9 mouse cellular contexts compared by ENCODE assay signal in genomic region chr19:5067867-5068569, GRCm38 (mm10). TPM values are rescaled to one million over a fixed set of nuclear protein-coding genes. Genes with fewer than 3 reads are reported as not detected.
DNase-seq lines count a peak whose midpoint lies in the region; ATAC-seq and TF ChIP-seq lines count a peak whose summit lies in the region.
"Had no signal": no experiment of that assay in that cellular context is flagged by ENCODE, and none has a peak within 500 bp of the region (broad histone marks: within the 10 kb centered on the region; RNA-seq: fewer than 3 reads in every experiment).

TSS of gene Cd248 (plus strand) at chr19:5068078.

- H3K4me1 ChIP-seq in embryonic facial prominence, embryonic 14.5 days (ENCODE audit: control insufficient read depth, insufficient read depth, low read length): peaks cover 45% of the 10 kb centered on the region
- H3K4me1 ChIP-seq in heart, embryonic 13.5 days: peaks cover 75% of the 10 kb centered on the region
- H3K4me1 ChIP-seq in kidney, embryonic 16.5 days (ENCODE audit: insufficient read depth, low read length): peaks cover 58% of the 10 kb centered on the region
- H3K4me1 ChIP-seq in stomach, postnatal 0 days (replicated peaks; ENCODE audit: control insufficient read depth, insufficient read depth): peaks cover 9% of the 10 kb centered on the region; the same call in 1 of the 2 replicates

- no peak for TF ChIP-seq CTCF in layer of hippocampus, adult 2 months (conservative IDR thresholded peaks at IDR 0.05)
- TF ChIP-seq CTCF in stomach, postnatal 0 days (IDR thresholded peaks at IDR 0.05; ENCODE audit: low read depth): no peak

- H3K27ac ChIP-seq in layer of hippocampus, adult 2 months: peak within 1 kb of the TSS; percentile 32; the same call in 1 of the 2 replicates
- peak within 1 kb of the TSS; percentile 88 for H3K27ac ChIP-seq in embryonic facial prominence, embryonic 14.5 days (replicated peaks; ENCODE audit: low read depth, low read length)
- H3K27ac ChIP-seq in heart, embryonic 13.5 days (replicated peaks): peak within 1 kb of the TSS; percentile 66
- H3K27ac ChIP-seq in kidney, embryonic 16.5 days (ENCODE audit: low read length): peak within 1 kb of the TSS; percentile 94
- peak within 1 kb of the TSS; percentile 93 for H3K27ac ChIP-seq in stomach, postnatal 0 days (replicated peaks)

- DNase-seq in layer of hippocampus, adult 2 months (ENCODE audit: low spot score in 2 of 2): no peak
- DNase-seq in layer of hippocampus, adult 9-11 months: no peak
- peak; percentile 96 for DNase-seq in embryonic facial prominence, embryonic 14.5 days (ENCODE audit: low spot score)
- DNase-seq in lung, postnatal 36 days: peak; percentile 67
- peak; percentile 70 for DNase-seq in stomach, postnatal 0 days (ENCODE audit: low spot score)
- DNase-seq in frontal cortex, postnatal 14 days (ENCODE audit: low spot score in 2 of 2): no peak

- peak within 1 kb of the TSS; percentile 77 for H3K4me2 ChIP-seq in embryonic facial prominence, embryonic 14.5 days (ENCODE audit: low read depth, low read length)
- peak within 1 kb of the TSS; percentile 84 for H3K4me2 ChIP-seq in heart, embryonic 13.5 days
- peak within 1 kb of the TSS; percentile 77 for H3K4me2 ChIP-seq in kidney, embryonic 16.5 days (replicated peaks; ENCODE audit: low read depth, low read length)
- peak within 1 kb of the TSS; percentile 73 for H3K4me2 ChIP-seq in stomach, postnatal 0 days (replicated peaks; ENCODE audit: low read depth)

- peak; percentile 56 for ATAC-seq in embryonic facial prominence, embryonic 14.5 days (ENCODE audit: low read depth)
- ATAC-seq in heart, embryonic 13.5 days (ENCODE audit: extremely low read depth, insufficient number of reproducible peaks, low FRiP score, low TSS enrichment): peak; percentile 51
- ATAC-seq in kidney, embryonic 16.5 days (ENCODE audit: low FRiP score, low TSS enrichment): peak; percentile 64
- ATAC-seq in stomach, postnatal 0 days (ENCODE audit: low FRiP score, low TSS enrichment): peak; percentile 46; the same call in 1 of the 2 replicates
- ATAC-seq: Patski had no signal

- peak within 1 kb of the TSS; percentile 51 for H3K4me3 ChIP-seq in layer of hippocampus, adult 2 months
- H3K4me3 ChIP-seq in embryonic facial prominence, embryonic 14.5 days (ENCODE audit: low read depth, low read length): peak within 1 kb of the TSS; percentile 60
- peak within 1 kb of the TSS; percentile 62 for H3K4me3 ChIP-seq in heart, embryonic 13.5 days
- peak within 1 kb of the TSS; percentile 62 for H3K4me3 ChIP-seq in kidney, embryonic 16.5 days (ENCODE audit: low read length)
- H3K4me3 ChIP-seq in stomach, postnatal 0 days (ENCODE audit: low read depth, low read length): peak within 1 kb of the TSS; percentile 60

- H3K9ac ChIP-seq in embryonic facial prominence, embryonic 14.5 days (ENCODE audit: low read depth, low read length): peak within 1 kb of the TSS; percentile 83
- peak within 1 kb of the TSS; percentile 88 for H3K9ac ChIP-seq in heart, embryonic 13.5 days
- peak within 1 kb of the TSS; percentile 78 for H3K9ac ChIP-seq in kidney, embryonic 16.5 days (replicated peaks; ENCODE audit: low read length)
- peak within 1 kb of the TSS; percentile 68 for H3K9ac ChIP-seq in stomach, postnatal 0 days (ENCODE audit: low read length)

- H3K9me3 ChIP-seq in embryonic facial prominence, embryonic 14.5 days (ENCODE audit: control insufficient read depth, low read length): no peaks in the 10 kb centered on the region
- H3K9me3 ChIP-seq in heart, embryonic 13.5 days: no peaks in the 10 kb centered on the region
- H3K9me3 ChIP-seq in kidney, embryonic 16.5 days (ENCODE audit: low read length): no peaks in the 10 kb centered on the region
- no peaks in the 10 kb centered on the region for H3K9me3 ChIP-seq in stomach, postnatal 0 days (ENCODE audit: control insufficient read depth, low read length)

- H3K27me3 ChIP-seq in embryonic facial prominence, embryonic 14.5 days (replicated peaks; ENCODE audit: control insufficient read depth, insufficient read depth, low read length): no peaks in the 10 kb centered on the region; the same call in 1 of the 2 replicates
- peaks cover 33% of the 10 kb centered on the region for H3K27me3 ChIP-seq in heart, embryonic 13.5 days (replicated peaks)
- peaks cover 20% of the 10 kb centered on the region for H3K27me3 ChIP-seq in kidney, embryonic 16.5 days (ENCODE audit: insufficient read depth, low read length)
- H3K27me3 ChIP-seq in stomach, postnatal 0 days (ENCODE audit: control insufficient read depth, insufficient read depth, low read length): no peaks in the 10 kb centered on the region; the same call in 1 of the 2 replicates
- H3K27me3 ChIP-seq: Patski had no signal

- TF ChIP-seq EP300 in stomach, postnatal 0 days (optimal IDR thresholded peaks at IDR 0.05): no peak

- 0% methylated on average over 15 of the region's 56 CpGs for WGBS in embryonic facial prominence, embryonic 14.5 days
- WGBS in heart, embryonic 13.5 days: 2% methylated on average over 43 of the region's 56 CpGs
- 2% methylated on average over 43 of the region's 56 CpGs for WGBS in kidney, embryonic 16.5 days
- 1% methylated on average over 52 of the region's 56 CpGs for WGBS in stomach, postnatal 0 days

- H3K36me3 ChIP-seq in embryonic facial prominence, embryonic 14.5 days (ENCODE audit: control insufficient read depth, insufficient read depth, low read length): no peaks in the 10 kb centered on the region
- no peaks in the 10 kb centered on the region for H3K36me3 ChIP-seq in heart, embryonic 13.5 days
- no peaks in the 10 kb centered on the region for H3K36me3 ChIP-seq in kidney, embryonic 16.5 days (ENCODE audit: insufficient read depth, low read length)
- H3K36me3 ChIP-seq in stomach, postnatal 0 days (ENCODE audit: control insufficient read depth, insufficient read depth, low read length): no peaks in the 10 kb centered on the region

RNA-seq across cellular contexts. Expression of gene Cd248, which starts in this region (rescaled TPM):
- 1 to 10 TPM; 3.2 to 3.9 TPM for total RNA-seq in layer of hippocampus, adult 2 months (2021)
- 138 and 146 TPM in 2 replicates for polyA plus RNA-seq in embryonic facial prominence, embryonic 14.5 days (2014; fragmentation: Nextera tagmentation; extraction: Ambion mirVana)
- polyA plus RNA-seq in heart, embryonic 13.5 days (2015; fragmentation: Nextera tagmentation; extraction: Ambion mirVana): 17.7 and 23.6 TPM in 2 replicates
- 59.3 and 64.5 TPM in 2 replicates for polyA plus RNA-seq in kidney, embryonic 16.5 days (2015; fragmentation: Nextera tagmentation; extraction: Ambion mirVana)
- polyA plus RNA-seq in stomach, postnatal 0 days (2015; fragmentation: Nextera tagmentation; extraction: Ambion mirVana): 31.6 and 39.5 TPM in 2 replicates

Comparison
In these comparisons a context has a peak if more than half of its experiments do, and no peak if none do; other contexts are left out.
1. DNase-seq: peak in embryonic facial prominence, embryonic 14.5 days (single experiment), lung, postnatal 36 days (single experiment) and stomach, postnatal 0 days (single experiment); none in layer of hippocampus, adult 2 months (0 of 2), layer of hippocampus, adult 9-11 months (single experiment) and frontal cortex, postnatal 14 days (0 of 2).
2. H3K27ac ChIP-seq: peak in every context shown above with its lines; median percentile 94 in kidney, embryonic 16.5 days; 93 in stomach, postnatal 0 days; 88 in embryonic facial prominence, embryonic 14.5 days; 66 in heart, embryonic 13.5 days; 32 in layer of hippocampus, adult 2 months.
3. Peak in every context shown above with its lines, with median percentiles within 50 percentile points of each other: H3K4me3 ChIP-seq, ATAC-seq, H3K4me2 ChIP-seq and H3K9ac ChIP-seq.